Mouse (Mus musculus): ENCODE measurements around the gene Dner. TPM values are rescaled to one million over a fixed set of nuclear protein-coding genes. Genes with fewer than 3 reads are reported as not detected.

The Dner gene
- polyA plus RNA-seq, 2 experiments, result 5.9 to 6.4 TPM

- H3K36me3 ChIP-seq (ENCODE audit: control insufficient read depth, insufficient read depth, low read length), result no peaks in the 10 kb centered on the region
- WGBS, result 83% methylated on average over 5 of the region's 5 CpGs
- no peak overlapping the region for H3K4me2 ChIP-seq (replicated peaks; ENCODE audit: low read depth, low read length, severe bottlenecking)
- H3K4me3 ChIP-seq (replicated peaks; ENCODE audit: low read length), result no peak overlapping the region
- no peaks in the 10 kb centered on the region for H3K4me1 ChIP-seq (ENCODE audit: control insufficient read depth, insufficient read depth, low read length)
- ATAC-seq (ENCODE audit: low FRiP score, low read depth) (no peak), DNase-seq (ENCODE audit: low spot score) (no peak)
- no peaks in the 10 kb centered on the region for H3K9me3 ChIP-seq (ENCODE audit: control insufficient read depth, low read length)
- no peak overlapping the region for H3K9ac ChIP-seq (ENCODE audit: low read depth, low read length, severe bottlenecking)
- H3K27me3 ChIP-seq (ENCODE audit: control insufficient read depth, insufficient read depth, low read length), result no peaks in the 10 kb centered on the region
- no peak for TF ChIP-seq POLR2A (IDR thresholded peaks at IDR 0.05; ENCODE audit: borderline replicate concordance, extremely low read depth, insufficient read depth, insufficient read length)
- H3K27ac ChIP-seq (replicated peaks; ENCODE audit: low read depth, low read length), result no peak overlapping the region
Observed at GRCm38 (mm10) chr1:84426679-84427078, 269.3 kb downstream of the Dner start.

GRCm38 (mm10) chr1:84422881-84423280, 273.1 kb downstream of the Dner start:
- Histone ChIP-seq H3K27me3 (ENCODE audit: control insufficient read depth, insufficient read depth, low read length) (no peaks in the 10 kb centered on the region), H3K4me2 (replicated peaks; ENCODE audit: low read depth, low read length, severe bottlenecking) (no peak overlapping the region), H3K36me3 (ENCODE audit: control insufficient read depth, insufficient read depth, low read length) (no peaks in the 10 kb centered on the region), H3K9me3 (ENCODE audit: control insufficient read depth, low read length) (no peaks in the 10 kb centered on the region), H3K4me3 (replicated peaks; ENCODE audit: low read length) (no peak overlapping the region), H3K4me1 (ENCODE audit: control insufficient read depth, insufficient read depth, low read length) (no peaks in the 10 kb centered on the region), H3K27ac (replicated peaks; ENCODE audit: low read depth, low read length) (no peak overlapping the region), H3K9ac (ENCODE audit: low read depth, low read length, severe bottlenecking) (no peak overlapping the region)
- no peak for TF ChIP-seq POLR2A (IDR thresholded peaks at IDR 0.05; ENCODE audit: borderline replicate concordance, extremely low read depth, insufficient read depth, insufficient read length)
- 71% methylated on average over 2 of the region's 2 CpGs for WGBS
- DNase-seq (ENCODE audit: low spot score), result no peak
- no peak for ATAC-seq (ENCODE audit: low FRiP score, low read depth)

- Histone ChIP-seq H3K27ac (replicated peaks; ENCODE audit: low read depth, low read length) (no peak overlapping the region), H3K36me3 (ENCODE audit: control insufficient read depth, insufficient read depth, low read length) (no peaks in the 10 kb centered on the region), H3K4me1 (ENCODE audit: control insufficient read depth, insufficient read depth, low read length) (no peaks in the 10 kb centered on the region), H3K27me3 (ENCODE audit: control insufficient read depth, insufficient read depth, low read length) (no peaks in the 10 kb centered on the region), H3K4me3 (replicated peaks; ENCODE audit: low read length) (no peak overlapping the region), H3K9me3 (ENCODE audit: control insufficient read depth, low read length) (no peaks in the 10 kb centered on the region), H3K9ac (ENCODE audit: low read depth, low read length, severe bottlenecking) (no peak overlapping the region), H3K4me2 (replicated peaks; ENCODE audit: low read depth, low read length, severe bottlenecking) (no peak overlapping the region)
- no peak for DNase-seq (ENCODE audit: low spot score)
- no peak for ATAC-seq (ENCODE audit: low FRiP score, low read depth)
- no peak for TF ChIP-seq POLR2A (IDR thresholded peaks at IDR 0.05; ENCODE audit: borderline replicate concordance, extremely low read depth, insufficient read depth, insufficient read length)
- 88% methylated on average over 1 of the region's 1 CpGs for WGBS
Observed at GRCm38 (mm10) chr1:84421845-84422244, 274.2 kb downstream of the Dner start.

- H3K27ac ChIP-seq (replicated peaks; ENCODE audit: low read depth, low read length), result no peak overlapping the region
- H3K36me3 ChIP-seq (ENCODE audit: control insufficient read depth, insufficient read depth, low read length), result no peaks in the 10 kb centered on the region
- H3K9ac ChIP-seq (ENCODE audit: low read depth, low read length, severe bottlenecking), result no peak overlapping the region
- ATAC-seq (ENCODE audit: low FRiP score, low read depth) (no peak), DNase-seq (ENCODE audit: low spot score) (no peak)
- WGBS, result 62% methylated on average over 2 of the region's 2 CpGs
- no peaks in the 10 kb centered on the region for H3K9me3 ChIP-seq (ENCODE audit: control insufficient read depth, low read length)
- no peak for TF ChIP-seq POLR2A (IDR thresholded peaks at IDR 0.05; ENCODE audit: borderline replicate concordance, extremely low read depth, insufficient read depth, insufficient read length)
- no peak overlapping the region for H3K4me2 ChIP-seq (replicated peaks; ENCODE audit: low read depth, low read length, severe bottlenecking)
- no peak overlapping the region for H3K4me3 ChIP-seq (replicated peaks; ENCODE audit: low read length)
- H3K4me1 ChIP-seq (ENCODE audit: control insufficient read depth, insufficient read depth, low read length), result no peaks in the 10 kb centered on the region
- no peaks in the 10 kb centered on the region for H3K27me3 ChIP-seq (ENCODE audit: control insufficient read depth, insufficient read depth, low read length)
Observed at GRCm38 (mm10) chr1:84419416-84419815, 276.6 kb downstream of the Dner start.

- Histone ChIP-seq H3K4me1 (ENCODE audit: control insufficient read depth, insufficient read depth, low read length) (no peaks in the 10 kb centered on the region), H3K27me3 (ENCODE audit: control insufficient read depth, insufficient read depth, low read length) (no peaks in the 10 kb centered on the region), H3K9ac (ENCODE audit: low read depth, low read length, severe bottlenecking) (no peak overlapping the region), H3K4me3 (replicated peaks; ENCODE audit: low read length) (no peak overlapping the region), H3K9me3 (ENCODE audit: control insufficient read depth, low read length) (no peaks in the 10 kb centered on the region), H3K27ac (replicated peaks; ENCODE audit: low read depth, low read length) (no peak overlapping the region), H3K36me3 (ENCODE audit: control insufficient read depth, insufficient read depth, low read length) (no peaks in the 10 kb centered on the region), H3K4me2 (replicated peaks; ENCODE audit: low read depth, low read length, severe bottlenecking) (no peak overlapping the region)
- ATAC-seq (ENCODE audit: low FRiP score, low read depth) (peak; percentile 41), DNase-seq (ENCODE audit: low spot score) (no peak)
- no peak for TF ChIP-seq POLR2A (IDR thresholded peaks at IDR 0.05; ENCODE audit: borderline replicate concordance, extremely low read depth, insufficient read depth, insufficient read length)
- WGBS, result 59% methylated on average over 9 of the region's 9 CpGs
Observed at GRCm38 (mm10) chr1:84418511-84418910, 277.5 kb downstream of the Dner start.

- no peaks in the 10 kb centered on the region for H3K36me3 ChIP-seq (ENCODE audit: control insufficient read depth, insufficient read depth, low read length)
- H3K9ac ChIP-seq (ENCODE audit: low read depth, low read length, severe bottlenecking), result no peak overlapping the region
- no peaks in the 10 kb centered on the region for H3K4me1 ChIP-seq (ENCODE audit: control insufficient read depth, insufficient read depth, low read length)
- ATAC-seq (ENCODE audit: low FRiP score, low read depth) (peak; percentile 88), DNase-seq (ENCODE audit: low spot score) (peak; percentile 63)
- H3K27me3 ChIP-seq (ENCODE audit: control insufficient read depth, insufficient read depth, low read length), result no peaks in the 10 kb centered on the region
- H3K9me3 ChIP-seq (ENCODE audit: control insufficient read depth, low read length), result no peaks in the 10 kb centered on the region
- 60% methylated on average over 9 of the region's 9 CpGs for WGBS
- no peak overlapping the region for H3K4me3 ChIP-seq (replicated peaks; ENCODE audit: low read length)
- no peak overlapping the region for H3K4me2 ChIP-seq (replicated peaks; ENCODE audit: low read depth, low read length, severe bottlenecking)
- TF ChIP-seq POLR2A (IDR thresholded peaks at IDR 0.05; ENCODE audit: borderline replicate concordance, extremely low read depth, insufficient read depth, insufficient read length), result no peak
- no peak overlapping the region for H3K27ac ChIP-seq (replicated peaks; ENCODE audit: low read depth, low read length)
Observed at GRCm38 (mm10) chr1:84417761-84418238, 278.2 kb downstream of the Dner start.

Data from limb, embryonic 14.5 days (tissue).